Mouse (Mus musculus): ENCODE results near the gene Pitpnm1. TPM values are rescaled to one million over a fixed set of nuclear protein-coding genes. Genes with fewer than 3 reads are reported as not detected.
"Not testable (repeated sequence)": the region's sequence is repeated elsewhere in the genome, so short reads cannot be mapped to it uniquely, and the experiment has no call there.

Pitpnm1 gene
- polyA plus RNA-seq, 1 experiment, result 42.3 TPM

DNA sequence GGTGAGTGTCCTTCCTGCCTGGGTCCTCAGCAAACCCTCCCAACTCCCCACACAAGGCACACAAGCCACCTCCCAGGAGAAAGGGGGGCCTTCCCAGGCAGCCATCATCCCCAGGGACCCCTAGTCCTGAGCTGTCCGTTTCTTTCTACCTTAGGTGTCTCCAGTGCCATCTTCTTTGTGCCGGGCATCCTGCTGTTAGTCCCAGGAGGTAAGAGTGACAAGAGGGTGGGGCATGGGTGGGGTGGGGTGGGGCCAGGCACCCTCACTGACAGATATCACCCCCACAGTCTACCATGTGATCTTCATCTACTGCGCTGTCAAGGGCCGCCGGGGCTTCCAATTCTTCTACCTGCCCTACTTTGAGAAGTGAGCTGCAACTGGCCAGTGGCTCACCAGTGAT is 31.3 kb downstream of the Pitpnm1 start:
- Histone ChIP-seq H3K36me3 (ENCODE audit: control insufficient read depth, insufficient read depth) (peaks cover 18% of the 10 kb centered on the region), H3K4me2 (ENCODE audit: low read depth) (no peak overlapping the region), H3K79me2 (ENCODE audit: control insufficient read depth, insufficient read depth) (peaks cover 15% of the 10 kb centered on the region), H3K4me3 (no peak overlapping the region), H3ac (ENCODE audit: control insufficient read depth, insufficient read length) (no peak overlapping the region), H3K27me3 (ENCODE audit: control insufficient read depth, insufficient read depth, insufficient read length) (no peaks in the 10 kb centered on the region)
- TF ChIP-seq POLR2A (IDR thresholded peaks at IDR 0.05; ENCODE audit: insufficient read length, low read depth) (no peak), TCF12 (IDR thresholded peaks at IDR 0.05; ENCODE audit: insufficient read depth, poor library complexity, severe bottlenecking) (no peak), MYOG (IDR thresholded peaks at IDR 0.05; ENCODE audit: control insufficient read depth in 1 of 3, insufficient read depth in 1 of 3, insufficient read length in 2 of 3, low read depth in 2 of 3) (no peak), TCF3 (IDR thresholded peaks at IDR 0.05; ENCODE audit: insufficient read length, low read depth) (no peak), SRF (IDR thresholded peaks at IDR 0.05; ENCODE audit: control insufficient read depth, insufficient read length, low read depth) (no peak), MYOD1 (IDR thresholded peaks at IDR 0.05; ENCODE audit: control insufficient read depth in 1 of 3, insufficient read length in 2 of 3, low read depth in 2 of 3) (no peak), POLR2AphosphoS2 (IDR thresholded peaks at IDR 0.05; ENCODE audit: insufficient read length, low read depth) (no peak), MAX (IDR thresholded peaks at IDR 0.05; ENCODE audit: low read depth) (no peak), E2F4 (IDR thresholded peaks at IDR 0.05; ENCODE audit: insufficient read depth) (no peak)

DNA sequence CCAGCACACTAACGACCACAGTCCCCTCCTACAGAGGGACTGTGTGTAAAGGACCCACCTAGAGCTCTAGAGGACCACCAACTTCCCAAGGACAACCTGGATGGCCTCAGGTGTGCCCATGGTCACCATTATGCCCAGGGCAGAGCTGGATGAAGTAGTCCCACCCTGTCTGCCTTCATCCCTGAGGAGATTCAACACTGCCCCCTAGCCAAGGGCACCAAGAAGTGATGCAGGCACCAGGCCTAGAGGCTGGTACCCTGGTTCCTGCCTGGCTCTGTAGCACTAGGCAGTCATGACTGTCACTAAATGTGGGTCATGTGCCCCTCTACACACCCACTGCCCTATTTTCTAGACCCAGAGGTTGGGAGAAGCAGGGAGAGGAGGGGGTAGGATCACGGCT is 32.0 kb downstream of the Pitpnm1 start:
- Histone ChIP-seq H3K4me2 (ENCODE audit: low read depth) (no peak overlapping the region), H3K36me3 (ENCODE audit: control insufficient read depth, insufficient read depth) (peaks cover 18% of the 10 kb centered on the region), H3K4me3 (no peak overlapping the region), H3K27me3 (ENCODE audit: control insufficient read depth, insufficient read depth, insufficient read length) (no peaks in the 10 kb centered on the region), H3K79me2 (ENCODE audit: control insufficient read depth, insufficient read depth) (peaks cover 10% of the 10 kb centered on the region), H3ac (ENCODE audit: control insufficient read depth, insufficient read length) (no peak overlapping the region)
- TF ChIP-seq POLR2A (IDR thresholded peaks at IDR 0.05; ENCODE audit: insufficient read length, low read depth) (no peak), MYOG (IDR thresholded peaks at IDR 0.05; ENCODE audit: control insufficient read depth in 1 of 3, insufficient read depth in 1 of 3, insufficient read length in 2 of 3, low read depth in 2 of 3) (no peak), USF1 (IDR thresholded peaks at IDR 0.05; ENCODE audit: low read depth) (no peak), SRF (IDR thresholded peaks at IDR 0.05; ENCODE audit: control insufficient read depth, insufficient read length, low read depth) (no peak), MAX (IDR thresholded peaks at IDR 0.05; ENCODE audit: low read depth) (no peak), CEBPB (IDR thresholded peaks at IDR 0.05; ENCODE audit: insufficient read depth, poor library complexity, severe bottlenecking) (no peak), TCF12 (IDR thresholded peaks at IDR 0.05; ENCODE audit: insufficient read depth, poor library complexity, severe bottlenecking) (no peak)

DNA sequence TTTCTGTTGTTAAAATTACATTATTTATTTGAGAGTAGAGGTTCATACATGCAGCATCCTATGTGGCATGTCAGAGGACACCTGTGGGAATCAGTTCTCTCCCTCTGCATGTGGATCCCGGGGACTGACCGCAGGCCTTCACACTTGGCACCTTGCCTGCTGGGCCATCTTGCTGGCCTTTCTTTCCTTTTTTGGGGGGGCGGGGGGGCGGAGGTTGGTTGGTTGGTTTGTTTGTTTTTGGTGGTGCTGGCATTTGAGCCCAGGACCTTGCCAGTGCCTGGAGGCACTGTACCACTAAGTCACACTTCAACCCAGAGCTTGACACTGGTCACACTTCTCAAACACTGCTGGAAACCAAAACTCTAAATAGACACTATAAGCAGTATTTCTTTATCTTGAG is 34.6 kb downstream of the Pitpnm1 start:
- TF ChIP-seq SRF (IDR thresholded peaks at IDR 0.05; ENCODE audit: control insufficient read depth, insufficient read length, low read depth), result no peak
- no peak for TF ChIP-seq POLR2AphosphoS2 (IDR thresholded peaks at IDR 0.05; ENCODE audit: insufficient read length, low read depth)
- no peak for TF ChIP-seq MYOG (IDR thresholded peaks at IDR 0.05; ENCODE audit: control insufficient read depth in 1 of 3, insufficient read depth in 1 of 3, insufficient read length in 2 of 3, low read depth in 2 of 3)
- no peak for TF ChIP-seq E2F4 (IDR thresholded peaks at IDR 0.05; ENCODE audit: insufficient read depth)
- no peak for TF ChIP-seq MAX (IDR thresholded peaks at IDR 0.05; ENCODE audit: low read depth)
- no peak for TF ChIP-seq POLR2A (IDR thresholded peaks at IDR 0.05; ENCODE audit: insufficient read length, low read depth)
- Histone ChIP-seq H3K4me3 (no peak overlapping the region), H3ac (ENCODE audit: control insufficient read depth, insufficient read length) (no peak overlapping the region), H3K27me3 (ENCODE audit: control insufficient read depth, insufficient read depth, insufficient read length) (no peaks in the 10 kb centered on the region), H3K79me2 (ENCODE audit: control insufficient read depth, insufficient read depth) (no peaks in the 10 kb centered on the region), H3K36me3 (ENCODE audit: control insufficient read depth, insufficient read depth) (peaks cover 18% of the 10 kb centered on the region), H3K4me2 (ENCODE audit: low read depth) (no peak overlapping the region)

DNA sequence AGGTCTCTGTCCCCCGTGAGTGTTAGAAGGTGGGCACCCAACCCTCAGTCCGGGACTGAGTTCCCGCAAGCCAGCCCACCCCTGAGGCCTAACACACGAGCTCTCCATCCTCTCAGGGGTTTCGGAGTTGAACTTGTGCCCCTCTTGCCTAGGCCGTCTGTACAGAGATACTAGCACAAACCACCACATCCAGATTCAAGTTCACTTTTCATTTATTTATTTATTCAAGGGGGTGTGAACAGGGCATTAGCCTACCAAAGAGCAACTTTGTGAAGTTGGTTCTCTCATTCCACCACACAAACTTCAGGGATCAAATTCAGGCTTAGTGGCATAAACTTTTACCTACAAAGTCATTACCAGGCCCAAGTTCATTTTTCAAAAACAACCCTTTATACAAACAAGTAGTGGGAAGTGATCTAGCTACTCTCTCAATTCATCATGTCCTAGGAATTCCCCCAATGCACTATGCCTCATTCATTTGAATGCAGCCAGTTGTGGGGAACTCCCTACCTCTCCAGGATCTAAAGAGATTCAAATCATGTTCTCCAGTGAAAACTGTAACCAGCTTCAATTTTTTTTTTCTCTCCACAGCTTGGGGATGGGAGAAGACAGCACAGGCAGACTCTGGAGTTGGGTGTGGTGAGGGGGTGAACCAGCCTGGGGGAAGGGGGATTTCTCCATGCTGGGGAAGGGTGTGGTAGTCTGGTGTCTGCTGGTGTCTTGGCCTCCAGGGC is 35.6 kb downstream of the Pitpnm1 start:
- peaks cover 12% of the 10 kb centered on the region for H3K36me3 ChIP-seq (ENCODE audit: control insufficient read depth, insufficient read depth)
- H3ac ChIP-seq (ENCODE audit: control insufficient read depth, insufficient read length); H3K4me2 ChIP-seq (ENCODE audit: low read depth); H3K27me3 ChIP-seq (ENCODE audit: control insufficient read depth, insufficient read depth, insufficient read length); H3K4me3 ChIP-seq; H3K79me2 ChIP-seq (ENCODE audit: control insufficient read depth, insufficient read depth): not testable (repeated sequence)

DNA sequence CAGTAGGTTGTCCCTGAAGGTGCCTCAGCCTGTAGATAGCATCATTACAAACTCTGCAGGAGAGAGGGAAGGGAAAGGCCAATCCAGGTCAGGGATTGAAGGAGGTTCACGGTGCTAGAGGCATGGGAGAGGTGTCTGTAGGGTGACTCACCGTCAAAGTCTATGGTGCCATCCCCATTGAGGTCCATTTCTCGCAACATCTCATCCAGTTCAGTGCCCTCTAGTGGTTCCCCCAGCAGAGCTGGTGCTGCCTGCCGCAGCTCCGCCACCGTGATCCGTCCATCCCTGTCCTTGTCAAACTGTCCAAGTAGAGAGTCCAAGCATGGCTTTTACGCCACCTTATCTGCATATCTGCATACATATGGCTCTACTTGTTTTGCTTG is 36.2 kb downstream of the Pitpnm1 start:
- H3K4me2 ChIP-seq (ENCODE audit: low read depth); H3K79me2 ChIP-seq (ENCODE audit: control insufficient read depth, insufficient read depth); H3ac ChIP-seq (ENCODE audit: control insufficient read depth, insufficient read length); H3K27me3 ChIP-seq (ENCODE audit: control insufficient read depth, insufficient read depth, insufficient read length); H3K4me3 ChIP-seq: not testable (repeated sequence)
- H3K36me3 ChIP-seq (ENCODE audit: control insufficient read depth, insufficient read depth), result peaks cover 12% of the 10 kb centered on the region

DNA sequence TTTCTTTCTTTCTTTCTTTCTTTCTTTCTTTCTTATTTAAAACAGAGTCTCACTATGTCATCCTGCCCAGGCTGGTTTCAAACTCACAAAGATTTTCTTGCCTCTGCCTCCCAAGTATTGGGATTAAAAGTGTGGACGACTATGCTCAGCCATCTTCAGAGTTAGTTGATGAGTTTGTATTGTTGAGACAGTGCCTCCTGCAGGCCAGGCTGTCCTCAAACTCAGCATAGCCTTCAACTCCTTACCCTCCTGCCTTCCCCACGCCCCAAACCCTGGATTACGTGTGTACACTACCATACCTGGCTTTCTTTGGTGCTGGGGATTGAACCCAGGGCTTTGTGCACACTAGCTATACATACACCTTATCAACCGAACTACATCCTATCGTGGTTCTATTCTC is 36.7 kb downstream of the Pitpnm1 start:
- Histone ChIP-seq H3K36me3 (ENCODE audit: control insufficient read depth, insufficient read depth) (peaks cover 12% of the 10 kb centered on the region), H3K27me3 (ENCODE audit: control insufficient read depth, insufficient read depth, insufficient read length) (no peaks in the 10 kb centered on the region), H3K4me3 (no peak overlapping the region), H3K4me2 (ENCODE audit: low read depth) (no peak overlapping the region), H3K79me2 (ENCODE audit: control insufficient read depth, insufficient read depth) (no peaks in the 10 kb centered on the region), H3ac (ENCODE audit: control insufficient read depth, insufficient read length) (no peak overlapping the region)
- TF ChIP-seq TCF12 (IDR thresholded peaks at IDR 0.05; ENCODE audit: insufficient read depth, poor library complexity, severe bottlenecking) (no peak), USF1 (IDR thresholded peaks at IDR 0.05; ENCODE audit: low read depth) (no peak), SRF (IDR thresholded peaks at IDR 0.05; ENCODE audit: control insufficient read depth, insufficient read length, low read depth) (no peak), MAX (IDR thresholded peaks at IDR 0.05; ENCODE audit: low read depth) (no peak), MYOG (IDR thresholded peaks at IDR 0.05; ENCODE audit: control insufficient read depth in 1 of 3, insufficient read depth in 1 of 3, insufficient read length in 2 of 3, low read depth in 2 of 3) (no peak), MYOD1 (IDR thresholded peaks at IDR 0.05; ENCODE audit: control insufficient read depth in 1 of 3, insufficient read length in 2 of 3, low read depth in 2 of 3) (no peak), POLR2A (IDR thresholded peaks at IDR 0.05; ENCODE audit: insufficient read length, low read depth) (no peak), TCF3 (IDR thresholded peaks at IDR 0.05; ENCODE audit: insufficient read length, low read depth) (no peak)
